Mouse (Mus musculus): ENCODE results near the gene Hpse2. TPM values are rescaled to one million over a fixed set of nuclear protein-coding genes. Genes with fewer than 3 reads are reported as not detected.

Hpse2 gene
- polyA plus RNA-seq, 1 experiment from 2014 or later = 0.96 TPM

DNA sequence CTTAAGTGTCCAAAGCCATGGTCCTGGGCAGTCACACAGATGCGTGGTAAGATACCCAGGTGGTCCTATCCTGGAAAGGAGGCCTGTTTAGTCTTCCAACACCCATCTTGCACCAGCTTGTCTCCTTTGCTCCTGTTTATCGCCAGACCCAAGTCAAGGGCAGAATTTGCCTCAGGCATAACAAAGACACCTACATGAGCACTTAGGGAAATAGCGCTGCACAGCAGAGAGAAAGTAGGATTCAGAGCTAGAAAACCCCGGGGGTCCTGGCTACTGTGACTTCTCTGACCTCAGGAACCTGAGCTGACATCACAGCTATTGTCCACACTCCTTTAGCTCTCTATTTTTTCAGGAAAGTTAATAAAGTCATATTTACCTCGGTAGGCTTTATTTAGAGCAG is 481.8 kb downstream of the Hpse2 start:
- H3K9me3 ChIP-seq (replicated peaks; ENCODE audit: control insufficient read depth, low read length) = no peaks in the 10 kb centered on the region
- H3K4me2 ChIP-seq (ENCODE audit: low read depth, low read length) = no peak overlapping the region
- no peak overlapping the region for H3K4me3 ChIP-seq (ENCODE audit: low read length)
- no peaks in the 10 kb centered on the region for H3K36me3 ChIP-seq (ENCODE audit: control insufficient read depth, insufficient read depth)
- H3K27me3 ChIP-seq (ENCODE audit: control insufficient read depth, insufficient read depth, low read length) = no peaks in the 10 kb centered on the region
- H3K9ac ChIP-seq (ENCODE audit: low read length) = no peak overlapping the region
- peaks cover 5% of the 10 kb centered on the region; the same call in 1 of the 2 replicates for H3K4me1 ChIP-seq (ENCODE audit: control insufficient read depth, insufficient read depth, low read length)
- WGBS = 65% methylated on average over 5 of the region's 5 CpGs
- H3K27ac ChIP-seq (ENCODE audit: low read length) = no peak overlapping the region
- no peak for ATAC-seq (replicated peaks; ENCODE audit: extremely low read depth, insufficient read depth, low FRiP score)

DNA sequence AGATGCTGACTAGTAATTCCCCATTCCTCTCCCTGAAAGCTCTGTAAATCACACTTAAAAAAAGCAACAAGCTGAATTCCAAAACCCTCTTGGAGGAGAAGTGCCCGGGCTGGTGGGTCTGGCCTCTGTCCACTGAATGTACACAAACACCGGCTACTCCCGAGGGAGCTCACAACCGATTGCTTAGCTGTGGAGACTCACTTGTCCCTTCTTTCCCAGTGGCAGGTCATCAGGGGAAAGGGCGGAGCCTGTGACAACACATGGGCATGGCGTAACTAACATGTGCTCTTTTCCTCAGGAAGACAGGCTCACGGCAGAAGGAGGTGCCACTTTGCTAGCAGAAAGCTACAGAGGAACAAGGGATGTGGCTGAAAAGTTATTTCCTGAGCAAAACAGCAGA is 483.4 kb downstream of the Hpse2 start:
- Histone ChIP-seq H3K27me3 (ENCODE audit: control insufficient read depth, insufficient read depth, low read length) (no peaks in the 10 kb centered on the region), H3K9me3 (replicated peaks; ENCODE audit: control insufficient read depth, low read length) (no peaks in the 10 kb centered on the region), H3K4me1 (ENCODE audit: control insufficient read depth, insufficient read depth, low read length) (peaks cover 5% of the 10 kb centered on the region; the same call in 1 of the 2 replicates), H3K36me3 (ENCODE audit: control insufficient read depth, insufficient read depth) (no peaks in the 10 kb centered on the region), H3K4me2 (ENCODE audit: low read depth, low read length) (no peak overlapping the region), H3K27ac (ENCODE audit: low read length) (no peak overlapping the region), H3K4me3 (ENCODE audit: low read length) (no peak overlapping the region), H3K9ac (ENCODE audit: low read length) (no peak overlapping the region)
- 33% methylated on average over 7 of the region's 7 CpGs for WGBS
- ATAC-seq (replicated peaks; ENCODE audit: extremely low read depth, insufficient read depth, low FRiP score) = no peak

DNA sequence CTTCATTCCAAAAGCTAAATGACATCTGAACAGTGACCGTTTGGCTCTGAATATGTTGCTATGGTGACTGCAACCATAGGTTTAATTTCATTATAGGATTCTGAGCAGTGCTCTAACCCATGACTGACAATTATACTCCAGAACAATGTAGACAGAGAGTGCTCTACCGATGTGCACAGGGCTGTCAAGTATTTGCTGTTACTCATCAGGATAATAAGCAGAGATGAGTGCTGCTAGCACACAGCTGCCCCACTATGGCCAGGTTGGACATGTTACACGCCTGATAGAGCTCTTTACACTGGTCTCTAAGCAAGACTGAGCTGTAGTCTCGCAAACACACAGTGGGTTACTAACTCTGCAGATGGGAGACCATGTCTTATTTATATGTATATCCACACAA is 483.9 kb downstream of the Hpse2 start:
- H3K27me3 ChIP-seq (ENCODE audit: control insufficient read depth, insufficient read depth, low read length) = no peaks in the 10 kb centered on the region
- H3K36me3 ChIP-seq (ENCODE audit: control insufficient read depth, insufficient read depth) = no peaks in the 10 kb centered on the region
- no peak overlapping the region for H3K27ac ChIP-seq (ENCODE audit: low read length)
- no peaks in the 10 kb centered on the region for H3K9me3 ChIP-seq (replicated peaks; ENCODE audit: control insufficient read depth, low read length)
- 72% methylated on average over 4 of the region's 4 CpGs for WGBS
- no peak overlapping the region for H3K4me2 ChIP-seq (ENCODE audit: low read depth, low read length)
- H3K4me1 ChIP-seq (ENCODE audit: control insufficient read depth, insufficient read depth, low read length) = peaks cover 5% of the 10 kb centered on the region; the same call in 1 of the 2 replicates
- no peak overlapping the region for H3K4me3 ChIP-seq (ENCODE audit: low read length)
- ATAC-seq (replicated peaks; ENCODE audit: extremely low read depth, insufficient read depth, low FRiP score) = no peak
- no peak overlapping the region for H3K9ac ChIP-seq (ENCODE audit: low read length)

DNA sequence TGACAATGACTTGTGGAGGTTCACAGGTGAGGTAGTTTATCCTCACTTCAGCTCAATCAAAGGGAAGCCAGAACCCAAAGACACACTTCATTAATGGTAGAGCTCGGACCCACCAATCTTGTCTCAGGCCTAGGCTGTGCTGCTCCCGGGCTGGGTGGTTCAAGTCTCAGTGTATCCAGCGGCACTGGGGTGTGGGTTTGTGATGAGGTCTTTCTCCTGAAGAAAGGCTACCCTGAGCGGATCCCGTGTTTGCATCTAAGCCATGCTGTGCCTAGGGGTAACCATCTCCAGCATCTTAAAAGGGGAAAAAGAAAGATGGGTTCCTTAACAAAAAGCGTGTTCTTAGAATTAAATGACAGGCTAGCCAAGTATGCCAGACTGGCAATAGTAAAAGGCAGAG is 484.3 kb downstream of the Hpse2 start:
- no peak overlapping the region for H3K9ac ChIP-seq (ENCODE audit: low read length)
- H3K27me3 ChIP-seq (ENCODE audit: control insufficient read depth, insufficient read depth, low read length) = no peaks in the 10 kb centered on the region
- H3K36me3 ChIP-seq (ENCODE audit: control insufficient read depth, insufficient read depth) = no peaks in the 10 kb centered on the region
- no peak for ATAC-seq (replicated peaks; ENCODE audit: extremely low read depth, insufficient read depth, low FRiP score)
- no peak overlapping the region for H3K27ac ChIP-seq (ENCODE audit: low read length)
- WGBS = 86% methylated on average over 6 of the region's 6 CpGs
- no peak overlapping the region for H3K4me2 ChIP-seq (ENCODE audit: low read depth, low read length)
- H3K4me3 ChIP-seq (ENCODE audit: low read length) = no peak overlapping the region
- H3K4me1 ChIP-seq (ENCODE audit: control insufficient read depth, insufficient read depth, low read length) = peaks cover 5% of the 10 kb centered on the region; the same call in 1 of the 2 replicates
- no peaks in the 10 kb centered on the region for H3K9me3 ChIP-seq (replicated peaks; ENCODE audit: control insufficient read depth, low read length)

DNA sequence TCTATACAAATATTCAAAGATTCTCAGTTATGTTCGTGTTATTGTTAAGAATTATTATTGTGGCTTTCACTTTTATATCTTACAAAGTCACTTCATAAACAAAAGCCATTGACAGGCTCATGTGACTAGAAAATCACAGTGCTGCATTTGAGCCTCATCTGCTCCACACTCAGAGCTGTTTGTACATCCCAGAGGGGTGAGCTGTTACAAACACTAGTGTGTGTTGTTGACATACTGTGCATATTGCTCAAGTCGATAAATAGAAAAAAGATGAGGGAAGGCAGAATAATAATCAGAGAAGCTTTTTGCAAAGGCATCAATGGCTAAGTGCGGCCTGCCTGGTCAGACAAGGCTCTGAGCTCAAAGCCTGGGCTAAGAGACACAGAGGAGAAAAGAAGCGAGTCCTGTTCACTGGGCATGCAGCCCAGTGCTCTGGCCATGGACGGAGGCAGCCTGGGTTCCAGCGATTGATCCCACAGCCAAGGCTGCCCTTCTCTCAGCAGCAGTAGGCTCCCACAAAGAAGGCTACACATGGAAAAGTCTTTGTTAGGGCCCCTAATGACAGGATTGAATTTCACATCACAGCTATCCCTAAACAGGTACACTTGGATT is 485.6 kb downstream of the Hpse2 start:
- Histone ChIP-seq H3K4me1 (ENCODE audit: control insufficient read depth, insufficient read depth, low read length) (peaks cover 5% of the 10 kb centered on the region; the same call in 1 of the 2 replicates), H3K9ac (ENCODE audit: low read length) (no peak overlapping the region), H3K27me3 (ENCODE audit: control insufficient read depth, insufficient read depth, low read length) (no peaks in the 10 kb centered on the region), H3K36me3 (ENCODE audit: control insufficient read depth, insufficient read depth) (no peaks in the 10 kb centered on the region), H3K4me3 (ENCODE audit: low read length) (no peak overlapping the region), H3K9me3 (replicated peaks; ENCODE audit: control insufficient read depth, low read length) (no peaks in the 10 kb centered on the region), H3K4me2 (ENCODE audit: low read depth, low read length) (no peak overlapping the region), H3K27ac (ENCODE audit: low read length) (no peak overlapping the region)
- 70% methylated on average over 6 of the region's 6 CpGs for WGBS
- ATAC-seq (replicated peaks; ENCODE audit: extremely low read depth, insufficient read depth, low FRiP score) = no peak

DNA sequence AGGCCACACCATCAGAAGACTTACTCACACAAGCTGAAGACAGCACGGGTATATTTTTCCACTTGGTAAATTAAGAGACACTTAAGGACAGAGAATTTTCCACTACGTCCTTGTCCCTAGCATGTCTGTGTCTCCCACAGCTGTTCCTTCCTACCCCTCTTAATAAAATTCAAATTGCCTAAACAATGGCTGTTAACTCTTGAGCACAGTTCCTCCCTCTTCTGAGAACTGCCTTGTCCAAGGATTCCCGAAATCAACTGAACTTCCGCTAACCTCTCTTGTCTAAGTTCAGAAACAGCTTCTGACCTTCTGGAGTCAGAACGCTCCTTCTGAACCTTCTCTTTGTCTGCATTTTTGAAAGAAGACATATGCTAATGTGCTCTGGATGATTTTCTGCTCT is 496.6 kb downstream of the Hpse2 start:
- no peak overlapping the region; the same call in 1 of the 2 replicates for H3K27ac ChIP-seq (ENCODE audit: low read length)

DNA sequence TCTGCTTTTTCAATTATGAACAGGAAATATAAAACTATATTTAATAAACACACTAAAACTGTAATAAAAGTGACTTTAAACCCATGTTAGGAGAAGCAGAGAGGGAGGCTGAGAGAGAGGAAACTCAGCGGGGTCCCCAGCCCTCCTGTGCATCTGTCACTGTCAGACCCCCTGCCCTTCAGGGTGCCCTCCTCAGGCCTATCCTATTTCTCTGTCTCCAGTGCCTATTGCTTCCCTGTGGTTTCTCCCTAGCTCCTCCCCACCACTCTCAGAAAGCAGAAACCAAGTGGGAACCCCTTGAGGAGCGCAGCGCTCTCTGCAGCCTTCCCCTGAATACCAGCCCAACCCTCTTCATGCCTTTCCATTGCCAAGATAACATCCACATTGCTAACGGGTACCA is 510.5 kb downstream of the Hpse2 start:
- Histone ChIP-seq H3K36me3 (ENCODE audit: control insufficient read depth, insufficient read depth) (no peaks in the 10 kb centered on the region), H3K27ac (ENCODE audit: low read length) (no peak overlapping the region), H3K4me2 (ENCODE audit: low read depth, low read length) (no peak overlapping the region), H3K4me3 (ENCODE audit: low read length) (no peak overlapping the region), H3K9ac (ENCODE audit: low read length) (no peak overlapping the region), H3K27me3 (ENCODE audit: control insufficient read depth, insufficient read depth, low read length) (no peaks in the 10 kb centered on the region), H3K4me1 (ENCODE audit: control insufficient read depth, insufficient read depth, low read length) (no peaks in the 10 kb centered on the region), H3K9me3 (replicated peaks; ENCODE audit: control insufficient read depth, low read length) (no peaks in the 10 kb centered on the region)
- no peak for ATAC-seq (replicated peaks; ENCODE audit: extremely low read depth, insufficient read depth, low FRiP score)
- 39% methylated on average over 4 of the region's 4 CpGs for WGBS

More for the DNA sequence above, 496.6 kb downstream of the Hpse2 start:
- Histone ChIP-seq H3K9me3 (replicated peaks; ENCODE audit: control insufficient read depth, low read length) (no peaks in the 10 kb centered on the region), H3K27me3 (ENCODE audit: control insufficient read depth, insufficient read depth, low read length) (no peaks in the 10 kb centered on the region), H3K36me3 (ENCODE audit: control insufficient read depth, insufficient read depth) (no peaks in the 10 kb centered on the region), H3K9ac (ENCODE audit: low read length) (no peak overlapping the region), H3K4me3 (ENCODE audit: low read length) (no peak overlapping the region), H3K4me2 (ENCODE audit: low read depth, low read length) (no peak overlapping the region), H3K4me1 (ENCODE audit: control insufficient read depth, insufficient read depth, low read length) (no peaks in the 10 kb centered on the region)
- ATAC-seq (replicated peaks; ENCODE audit: extremely low read depth, insufficient read depth, low FRiP score) = no peak
- 52% methylated on average over 5 of the region's 5 CpGs for WGBS

DNA sequence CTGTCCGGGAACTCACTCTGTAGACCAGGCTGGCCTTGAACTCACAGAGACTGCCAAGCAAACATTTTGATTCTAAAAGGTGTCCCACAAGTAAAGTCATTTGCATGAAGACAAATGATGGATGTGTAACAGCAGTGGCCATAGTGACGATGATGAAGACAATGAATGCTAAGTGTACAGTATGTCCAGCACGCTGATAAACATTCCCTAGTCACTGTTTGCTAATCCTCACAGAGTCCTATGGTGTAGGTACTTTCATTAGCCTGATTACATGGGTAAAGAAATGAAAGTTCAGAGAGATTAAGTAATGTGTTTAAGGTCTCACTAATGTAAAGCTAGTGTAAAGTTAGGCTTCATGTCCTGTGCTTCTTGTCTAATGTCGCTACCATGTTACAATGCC is 511.6 kb downstream of the Hpse2 start:
- no peak overlapping the region for H3K9ac ChIP-seq (ENCODE audit: low read length)
- no peaks in the 10 kb centered on the region for H3K4me1 ChIP-seq (ENCODE audit: control insufficient read depth, insufficient read depth, low read length)
- WGBS = 83% methylated on average over 4 of the region's 4 CpGs
- no peak overlapping the region for H3K27ac ChIP-seq (ENCODE audit: low read length)
- ATAC-seq (replicated peaks; ENCODE audit: extremely low read depth, insufficient read depth, low FRiP score) = no peak
- no peaks in the 10 kb centered on the region for H3K36me3 ChIP-seq (ENCODE audit: control insufficient read depth, insufficient read depth)
- H3K4me3 ChIP-seq (ENCODE audit: low read length) = no peak overlapping the region
- no peaks in the 10 kb centered on the region for H3K9me3 ChIP-seq (replicated peaks; ENCODE audit: control insufficient read depth, low read length)
- H3K4me2 ChIP-seq (ENCODE audit: low read depth, low read length) = no peak overlapping the region
- H3K27me3 ChIP-seq (ENCODE audit: control insufficient read depth, insufficient read depth, low read length) = no peaks in the 10 kb centered on the region

DNA sequence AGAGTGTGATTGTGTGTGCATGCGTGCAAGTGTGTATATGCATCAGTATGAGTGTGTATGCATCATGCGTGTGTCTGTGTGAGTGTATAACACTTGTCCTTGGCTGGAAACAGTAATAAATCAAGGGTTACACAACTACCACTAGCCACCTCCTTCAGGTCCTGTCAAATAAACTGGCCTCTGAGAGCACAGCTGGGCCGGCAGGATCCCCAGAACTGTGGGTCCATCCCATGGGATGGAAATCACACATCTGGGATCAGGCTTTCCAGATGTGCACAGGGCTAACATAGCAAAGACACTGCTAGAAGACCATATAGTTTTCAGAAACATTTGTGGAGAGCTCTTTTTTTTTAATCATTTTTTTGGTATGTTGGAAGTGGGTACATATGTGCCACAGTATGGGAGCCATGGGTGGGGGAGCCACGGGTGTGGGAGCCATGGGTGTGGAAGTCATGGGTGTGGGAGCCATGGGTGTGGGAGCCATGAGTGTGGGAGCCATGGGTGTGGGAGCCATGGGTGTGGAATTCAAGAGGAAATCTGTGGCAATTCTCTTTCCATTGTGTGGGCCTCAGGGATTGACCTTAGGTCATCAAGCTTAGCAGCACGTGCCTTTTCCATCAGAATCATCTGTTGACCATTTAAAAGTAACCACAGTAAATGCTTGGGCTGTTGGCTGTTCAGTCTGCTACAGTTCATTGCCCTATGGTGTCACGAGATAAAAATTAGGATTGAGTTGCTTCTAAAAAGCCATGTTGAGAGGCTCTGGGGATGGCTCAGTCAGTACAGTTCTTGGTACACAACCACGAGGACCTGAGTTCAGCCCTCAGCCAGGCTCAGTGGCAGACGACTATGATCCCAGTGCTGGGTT is 518.3 kb downstream of the Hpse2 start:
- peak overlapping the region; percentile 33; the same call in 1 of the 2 replicates for H3K27ac ChIP-seq (ENCODE audit: low read length)
- no peak for ATAC-seq (replicated peaks; ENCODE audit: extremely low read depth, insufficient read depth, low FRiP score)
- H3K36me3 ChIP-seq (ENCODE audit: control insufficient read depth, insufficient read depth) = no peaks in the 10 kb centered on the region
- 67% methylated on average over 8 of the region's 8 CpGs for WGBS
- H3K4me3 ChIP-seq (ENCODE audit: low read length) = no peak overlapping the region
- no peaks in the 10 kb centered on the region for H3K27me3 ChIP-seq (ENCODE audit: control insufficient read depth, insufficient read depth, low read length)
- H3K9me3 ChIP-seq (replicated peaks; ENCODE audit: control insufficient read depth, low read length) = no peaks in the 10 kb centered on the region
- no peak overlapping the region for H3K4me2 ChIP-seq (ENCODE audit: low read depth, low read length)
- H3K4me1 ChIP-seq (ENCODE audit: control insufficient read depth, insufficient read depth, low read length) = peaks cover 13% of the 10 kb centered on the region
- no peak overlapping the region for H3K9ac ChIP-seq (ENCODE audit: low read length)
